Mouse (Mus musculus) testis, postnatal 10 days (tissue): ENCODE measurements at regions not wholly inside any gene's neighbourhood (a gene's known extent, or its start where the extent isn't known, plus 50 kb on each side); places are given as distances from the start of the nearest gene placed in this dataset.
A peak's percentile ranks its signal among the peaks of the same experiment; 100 is the strongest.

ENCODE experiments used
- DNase-seq: peaks from one replicate; pipeline ENCODE4 v3.0.0; 2021; ENCODE audit warnings: low spot score

DNA sequence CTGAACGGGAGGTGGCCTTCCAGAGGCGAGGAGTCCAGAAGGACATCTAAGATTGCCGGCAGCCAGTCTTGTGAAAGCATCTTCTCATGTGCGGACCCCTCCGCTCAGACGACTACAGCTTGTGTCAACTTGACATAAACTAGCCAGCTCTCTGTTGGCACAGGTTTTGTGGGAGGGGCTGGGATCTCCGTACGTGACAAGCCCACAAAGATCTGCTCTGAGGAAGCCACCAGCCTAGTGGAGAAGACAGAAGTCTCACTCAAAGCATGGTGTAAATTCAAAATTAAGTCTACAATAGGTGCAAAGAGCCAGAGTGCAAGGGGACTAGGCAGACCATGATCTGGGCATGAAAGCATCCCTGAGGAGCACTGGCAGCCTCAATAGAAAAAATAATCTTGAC, 128.4 kb upstream of the Slc38a2 start:
- no peak for DNase-seq

DNA sequence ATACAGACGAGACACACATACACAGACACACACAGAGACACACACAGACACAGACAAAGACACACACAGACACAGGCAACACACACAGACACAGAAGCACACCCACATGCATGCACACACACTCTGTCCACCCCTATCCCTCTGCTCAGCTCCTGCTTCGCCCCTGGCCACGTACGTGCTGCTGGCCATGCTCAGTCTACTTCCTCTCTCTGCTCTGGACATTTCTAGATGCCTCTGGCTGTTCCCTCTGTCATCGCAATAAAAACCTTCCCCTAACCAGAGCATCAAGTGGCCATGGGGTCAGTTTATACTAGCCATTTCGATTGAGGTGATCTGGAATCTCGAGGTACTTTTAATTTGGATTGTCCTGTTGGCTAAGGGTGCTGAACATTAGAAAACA, 118.9 kb upstream of the Slc38a2 start:
- DNase-seq = no peak

DNA sequence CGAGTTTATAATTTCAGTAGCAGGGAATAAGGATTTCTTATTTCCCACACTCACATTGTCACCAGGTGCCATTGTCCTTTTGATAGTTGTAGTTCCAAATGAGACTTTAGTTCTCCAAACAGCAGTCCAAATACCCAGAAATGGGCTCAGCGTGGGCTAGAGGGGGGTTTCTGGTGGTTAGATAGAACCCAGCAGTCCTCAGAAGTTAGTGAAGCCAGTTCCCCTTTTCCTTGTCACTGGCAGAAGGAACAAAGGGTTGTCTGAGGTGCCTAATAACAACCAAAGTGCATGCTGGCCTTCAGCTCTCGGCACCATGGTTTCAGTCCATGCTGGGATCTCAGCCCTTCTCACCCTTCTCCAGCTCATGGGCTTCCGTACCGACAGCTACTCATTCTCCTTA, 118.1 kb upstream of the Slc38a2 start:
- DNase-seq = no peak

DNA sequence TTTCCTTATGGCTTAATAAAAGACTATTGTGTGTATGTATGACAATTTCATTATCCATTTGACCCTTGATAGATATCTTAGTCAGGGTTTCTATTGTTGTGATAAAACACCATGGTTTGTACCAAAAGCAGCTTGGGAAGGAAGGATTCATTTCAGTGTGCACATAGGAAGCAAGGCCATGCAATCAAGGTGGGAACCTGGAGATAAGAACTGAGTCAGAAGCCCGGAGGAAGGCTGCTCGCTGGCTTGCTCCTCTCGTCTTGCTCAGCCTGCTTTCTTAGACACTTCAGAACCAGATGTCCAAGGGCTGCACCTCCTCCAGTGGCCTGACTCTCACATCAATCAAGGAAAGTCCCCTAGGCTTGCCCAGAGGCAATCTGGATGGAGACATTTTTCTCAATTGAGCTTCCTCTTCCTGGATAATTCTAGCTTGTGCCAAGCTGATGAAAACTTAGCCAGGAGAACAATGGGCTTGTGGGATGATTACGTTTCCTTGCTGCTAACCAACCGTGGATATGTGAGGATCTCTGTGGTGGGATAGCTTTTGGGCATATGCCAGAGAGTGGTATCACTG, 117.6 kb upstream of the Slc38a2 start:
- DNase-seq = no peak

- DNase-seq = no peak
These were observed 113.9 kb upstream of the Slc38a2 start for GRCm38 (mm10) chr15:96813472-96813871.

- DNase-seq = no peak
These were observed 103.2 kb upstream of the Slc38a2 start for GRCm38 (mm10) chr15:96802729-96803053.

- DNase-seq = no peak
These were observed 102.7 kb upstream of the Slc38a2 start for GRCm38 (mm10) chr15:96802034-96802728.

DNA sequence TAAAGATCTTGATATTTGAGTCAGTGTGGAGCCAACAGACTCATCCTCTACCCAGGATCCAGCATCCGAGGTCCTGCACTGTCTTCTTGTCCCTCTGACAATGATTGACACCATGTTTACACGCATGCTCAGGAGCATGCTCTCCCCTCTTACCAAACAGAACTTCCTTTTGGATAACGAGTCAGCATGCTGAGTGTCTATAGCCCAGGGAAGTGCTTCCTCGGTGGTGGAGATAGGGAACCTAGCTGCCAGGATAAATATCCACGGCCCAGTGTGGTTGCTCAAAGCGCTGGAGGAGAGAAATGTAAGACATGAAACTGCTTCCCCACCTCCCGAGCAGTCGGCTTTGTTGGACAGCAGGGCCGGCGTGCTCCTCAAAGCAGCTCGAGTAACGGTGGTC, 99.7 kb upstream of the Slc38a2 start:
- no peak for DNase-seq

- DNase-seq = no peak
These were observed 98.2 kb upstream of the Slc38a2 start for GRCm38 (mm10) chr15:96797615-96798270.

GRCm38 (mm10) chr15:96794177-96794719, 94.7 kb upstream of the Slc38a2 start:
- DNase-seq = no peak

GRCm38 (mm10) chr15:96793251-96793650, 93.7 kb upstream of the Slc38a2 start:
- DNase-seq = peak; percentile 38

GRCm38 (mm10) chr15:96791306-96791705, 91.8 kb upstream of the Slc38a2 start:
- DNase-seq = peak; percentile 8

GRCm38 (mm10) chr15:96787921-96788320, 88.4 kb upstream of the Slc38a2 start:
- peak; percentile 37 for DNase-seq

DNA sequence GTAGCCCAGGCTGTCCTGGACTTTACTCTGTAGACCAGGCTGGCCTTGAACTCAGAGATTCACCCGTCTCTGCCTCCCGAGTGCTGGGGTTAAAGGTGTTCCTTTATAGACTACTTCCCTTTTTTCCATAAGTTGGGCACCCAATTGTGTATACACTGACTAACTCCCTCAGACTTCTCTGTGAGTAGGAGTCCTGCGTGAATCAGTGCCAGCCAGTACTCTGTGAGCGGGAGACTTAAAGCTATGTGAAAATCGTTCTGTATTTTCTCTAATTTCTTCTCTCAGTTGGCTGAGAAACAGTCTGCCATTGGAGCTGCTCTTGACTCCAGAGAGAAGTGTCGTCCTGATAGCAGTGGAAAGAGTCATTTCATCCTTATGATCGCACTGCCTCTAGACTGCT, 85.0 kb upstream of the Slc38a2 start:
- peak; percentile 9 for DNase-seq

DNA sequence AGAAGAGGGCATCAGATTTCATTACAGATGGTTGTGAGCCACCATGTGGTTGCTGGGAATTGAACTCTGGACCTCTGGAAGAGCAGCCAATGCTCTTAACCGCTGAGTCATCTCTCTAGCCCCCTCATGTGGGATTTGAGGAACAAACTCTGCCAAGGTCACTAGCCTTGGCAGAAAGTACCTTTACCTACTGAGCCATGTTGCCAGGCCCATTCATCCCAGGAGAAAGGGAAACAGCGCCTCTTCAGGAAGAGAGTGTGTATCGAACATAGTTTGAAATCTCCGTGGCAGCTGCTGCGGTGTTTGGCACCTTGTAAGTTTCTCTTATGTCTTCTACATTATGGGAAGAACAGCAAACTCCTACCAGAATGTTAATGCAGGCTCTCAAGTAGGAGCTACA, 82.0 kb upstream of the Slc38a2 start:
- DNase-seq = no peak

DNA sequence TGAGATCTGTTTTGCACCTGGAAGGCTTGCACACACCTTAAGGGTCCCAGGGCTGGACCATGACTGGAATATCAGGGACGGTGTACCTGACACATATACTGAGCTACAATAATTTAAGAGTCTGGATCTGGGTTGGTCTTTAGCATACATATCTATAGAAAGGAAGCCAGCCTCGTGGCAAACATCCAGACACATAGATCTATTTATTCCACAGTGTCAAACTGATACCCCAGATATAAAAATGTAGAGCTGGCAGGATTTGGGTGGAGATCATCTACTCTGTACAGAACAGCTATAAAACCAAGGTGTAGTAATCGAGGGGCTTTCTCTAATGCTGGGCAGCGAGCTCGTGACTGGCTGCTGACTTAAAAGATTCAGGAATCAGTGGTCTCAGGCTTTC, 81.1 kb upstream of the Slc38a2 start:
- no peak for DNase-seq

GRCm38 (mm10) chr15:96779358-96779757, 79.8 kb upstream of the Slc38a2 start:
- DNase-seq = no peak

GRCm38 (mm10) chr15:96778321-96778926, 78.9 kb upstream of the Slc38a2 start:
- peak; percentile 60 for DNase-seq

- DNase-seq = no peak
These were observed 77.0 kb upstream of the Slc38a2 start for GRCm38 (mm10) chr15:96776476-96777075.

DNA sequence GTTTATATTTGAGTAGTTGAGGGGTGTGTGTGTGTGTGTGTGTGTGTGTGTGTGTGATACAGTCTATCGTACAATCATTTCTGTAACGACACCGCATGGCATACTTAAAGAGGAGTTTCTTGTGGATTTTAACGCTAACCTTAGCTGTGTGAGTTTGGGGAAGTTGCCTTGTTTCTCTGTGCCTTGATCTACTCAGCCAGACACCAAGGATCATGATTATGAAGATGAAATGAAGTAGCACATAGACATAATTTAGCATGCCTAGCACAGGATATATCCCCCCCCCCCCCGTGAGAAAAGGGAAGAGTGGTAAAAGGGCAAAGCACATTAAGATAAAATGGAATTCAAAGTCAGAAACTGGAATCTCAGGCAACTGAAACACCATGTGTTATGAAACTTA, 75.6 kb upstream of the Slc38a2 start:
- DNase-seq = no peak

DNA sequence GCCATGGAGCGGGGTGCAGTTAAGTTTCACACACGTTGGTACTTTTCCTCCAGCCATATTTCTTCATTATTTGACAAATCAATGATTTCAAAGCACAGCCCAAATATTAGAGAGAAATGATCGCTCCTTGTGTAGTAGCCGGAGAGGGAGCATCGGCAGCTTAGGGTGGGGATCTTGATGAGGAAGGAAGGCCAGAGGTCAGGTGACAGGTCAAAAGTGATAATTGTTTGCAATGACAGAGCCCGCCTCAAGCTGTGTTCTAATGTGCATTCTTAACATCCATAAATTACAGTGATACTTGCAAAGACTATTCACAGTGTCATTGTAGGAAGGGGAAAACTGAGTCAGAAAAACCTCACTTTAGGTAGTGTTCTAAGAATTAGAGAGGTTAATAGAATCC, 75.1 kb upstream of the Slc38a2 start:
- DNase-seq = no peak

DNA sequence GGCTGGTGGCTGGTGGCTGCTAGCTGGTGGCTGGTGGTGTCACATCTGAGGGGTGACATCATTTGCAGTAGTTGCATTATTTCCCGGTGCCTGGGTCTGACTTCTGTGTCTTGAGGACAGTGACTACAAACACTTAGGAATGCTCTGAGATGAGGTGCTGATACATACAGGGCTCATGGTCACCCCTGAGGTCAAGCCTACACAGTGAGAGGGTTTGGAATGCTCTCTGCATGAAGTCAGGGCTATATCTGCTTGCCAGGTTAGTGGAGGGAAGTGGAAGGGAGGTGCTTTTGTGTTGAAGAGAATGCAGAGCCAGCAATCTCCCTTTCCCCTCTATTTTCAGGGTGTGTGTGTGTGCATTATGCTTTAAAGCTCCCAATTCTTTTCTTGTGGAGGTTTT, 74.1 kb upstream of the Slc38a2 start:
- no peak for DNase-seq

DNA sequence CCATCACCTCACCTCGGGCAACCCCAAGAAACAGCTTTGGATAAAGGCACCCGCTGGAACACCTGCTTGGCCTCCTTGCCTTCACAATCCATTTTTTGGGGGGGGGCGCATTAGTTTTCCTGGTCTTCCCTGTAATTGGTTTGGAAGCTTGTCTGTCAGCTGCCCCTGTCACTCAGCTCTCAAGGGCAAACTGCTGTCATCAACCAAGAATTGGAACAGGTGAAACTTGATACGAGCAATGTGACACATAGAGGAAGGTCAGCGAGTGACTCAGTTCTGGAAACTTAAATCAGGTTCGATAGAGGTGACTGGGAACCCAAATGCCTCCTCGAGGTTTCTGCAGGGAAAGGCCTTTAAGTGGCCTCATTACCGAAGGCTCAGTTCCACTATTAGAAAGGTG, 73.2 kb upstream of the Slc38a2 start:
- no peak for DNase-seq
